Mouse (Mus musculus) thymus, adult 2 months (tissue): ENCODE data around the gene Kif17.

ENCODE experiments used
- CTCF ChIP-seq: fragments of 200-500 bp; IDR thresholded peaks from 2 replicates; pipeline ENCODE4 v1.5.1; 2012; ENCODE audit warnings: mild to moderate bottlenecking, control low read depth, low read length, moderate library complexity, borderline replicate concordance; ENCODE audit not compliant: control insufficient read depth, poor library complexity, insufficient read depth; ENCODE audit errors: extremely low read depth
- POLR2A ChIP-seq: fragments of 200-500 bp; IDR thresholded peaks from 2 replicates; pipeline ENCODE4 v1.6.1; 2012; ENCODE audit warnings: mild to moderate bottlenecking, low read length, control low read depth, moderate library complexity; ENCODE audit not compliant: control insufficient read depth, poor library complexity, insufficient read depth; ENCODE audit errors: extremely low read depth

- TF ChIP-seq CTCF (no peak), POLR2A (no peak)
Observed at GRCm38 (mm10) chr4:138303011-138303410, 52.8 kb downstream of the Kif17 start.
